Mouse (Mus musculus): ENCODE results near the gene Dusp28. TPM values are rescaled to one million over a fixed set of nuclear protein-coding genes. Genes with fewer than 3 reads are reported as not detected.

The Dusp28 gene
- polyA plus RNA-seq, 1 experiment = 10.4 TPM

DNA sequence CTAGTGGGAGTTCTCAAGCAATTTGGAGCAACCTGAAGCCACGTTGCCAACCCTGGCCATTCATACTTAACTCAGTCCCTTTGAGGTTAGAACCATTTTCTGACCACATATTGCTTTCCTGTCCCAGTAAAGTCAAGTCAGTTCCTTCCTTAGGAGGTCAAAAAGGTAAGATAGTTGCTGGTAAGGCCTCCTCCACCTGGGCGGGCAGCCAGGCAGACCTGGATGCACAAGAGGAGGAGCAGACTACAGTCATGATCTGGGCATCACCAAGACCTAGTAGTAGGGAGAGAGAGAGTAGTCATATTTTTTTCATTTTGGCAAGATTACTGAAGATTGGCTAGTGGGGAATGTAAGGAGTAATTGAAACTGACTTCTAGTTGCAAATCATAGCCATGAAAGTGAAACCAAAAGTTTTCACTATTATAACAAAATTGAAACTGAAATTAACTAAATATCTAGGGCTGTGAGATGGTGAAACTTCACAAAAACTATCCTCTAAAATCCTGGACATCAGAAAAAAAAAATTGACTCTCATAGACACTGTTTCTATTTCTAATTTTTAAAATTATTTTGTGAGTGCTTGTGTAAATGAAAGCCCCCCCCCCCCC lies 974 bp upstream of the Dusp28 start:
- DNase-seq (ENCODE audit: low read depth, low spot score) = no peak
- 91% methylated on average over 2 of the region's 2 CpGs for WGBS

GRCm38 (mm10) chr1:92907632-92908360 lies 1.0 kb downstream of the Dusp28 start:
- 38% methylated on average over 20 of the region's 20 CpGs for WGBS
- no peak for DNase-seq (ENCODE audit: low read depth, low spot score)

DNA sequence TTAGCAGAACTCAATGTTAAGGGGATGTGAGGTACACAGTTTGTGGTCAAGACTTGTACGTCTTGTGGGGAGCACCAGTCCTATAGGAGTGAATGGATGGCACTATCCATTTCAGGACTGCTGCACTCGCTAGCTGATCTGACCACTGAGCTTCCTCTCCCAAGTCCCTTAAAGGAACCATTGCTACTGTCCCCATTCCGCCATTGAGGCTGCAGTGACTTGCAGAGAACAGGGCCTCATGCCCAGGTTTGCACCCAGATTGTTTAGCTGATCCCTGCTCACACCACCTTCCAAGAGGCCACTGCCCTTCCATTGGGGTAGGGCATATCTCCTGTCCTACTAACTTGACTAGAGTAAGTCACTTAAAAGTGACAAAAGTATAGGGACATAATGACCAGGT lies 1.9 kb downstream of the Dusp28 start:
- WGBS = 99% methylated on average over 3 of the region's 3 CpGs
- DNase-seq (ENCODE audit: low read depth, low spot score) = no peak

- 74% methylated on average over 4 of the region's 4 CpGs for WGBS
- no peak for DNase-seq (ENCODE audit: low read depth, low spot score)
Observed at GRCm38 (mm10) chr1:92909068-92909467, 2.3 kb downstream of the Dusp28 start.

DNA sequence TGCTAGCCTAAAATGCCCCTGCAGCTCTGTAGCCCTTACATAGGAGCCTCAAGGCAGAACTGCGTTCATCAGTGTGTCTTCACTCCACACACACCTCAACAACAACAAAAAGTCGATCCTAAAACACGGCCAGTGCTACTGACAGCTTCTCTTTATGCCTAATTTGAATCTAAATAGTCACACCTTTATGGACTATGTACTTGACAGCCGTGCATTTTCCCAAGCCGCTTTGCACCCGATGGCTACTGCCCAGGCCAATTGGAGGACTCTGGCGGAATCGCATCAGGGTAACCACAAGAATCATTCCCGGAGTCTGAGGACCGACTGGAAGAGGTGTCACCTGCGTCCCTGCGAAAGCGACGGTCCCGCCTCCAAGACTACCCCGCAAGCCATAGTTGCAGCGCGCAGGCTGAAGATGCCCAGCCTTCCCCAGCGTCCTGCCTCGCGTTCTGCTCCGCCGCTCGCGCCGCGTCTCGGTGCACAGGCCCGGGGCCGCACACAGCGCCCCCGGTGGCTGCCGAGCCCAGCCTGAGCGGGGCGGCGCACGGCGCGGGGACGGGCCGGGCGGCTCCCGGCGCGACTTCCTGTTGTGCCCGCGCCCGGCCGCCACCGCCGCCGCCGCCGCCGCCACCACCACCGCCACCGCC lies 3.6 kb downstream of the Dusp28 start, which contains the start of gene Rnpepl1:
Gene Rnpepl1 (plus strand): TSS at position 545 of the 647 bp plus-strand sequence.
- WGBS = under 1% methylated on average over 37 of the region's 57 CpGs
- DNase-seq (ENCODE audit: low read depth, low spot score) = no peak

GRCm38 (mm10) chr1:92910925-92911720 lies 4.3 kb downstream of the Dusp28 start:
- DNase-seq (ENCODE audit: low read depth, low spot score) = no peak
- under 1% methylated on average over 77 of the region's 85 CpGs for WGBS

DNA sequence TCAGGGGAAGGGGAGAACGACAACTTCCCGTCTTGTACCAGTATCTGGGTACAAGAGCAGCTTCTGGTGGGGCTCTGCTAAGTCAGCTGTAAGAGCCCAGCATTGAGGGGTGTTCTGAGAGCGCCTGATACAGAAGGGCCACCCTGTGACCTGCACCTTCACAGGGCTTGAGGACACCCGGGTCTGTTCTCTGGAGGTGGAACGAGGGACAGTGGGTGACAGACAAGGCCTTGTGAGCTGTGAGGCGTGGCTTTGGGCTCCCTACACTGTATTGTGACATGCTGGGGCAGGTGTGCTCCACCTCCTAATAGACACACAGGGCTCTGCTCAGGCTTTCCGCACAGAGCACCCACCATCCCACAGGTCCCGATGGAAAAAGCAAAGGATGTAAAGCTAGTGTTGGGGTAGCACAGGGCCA lies 4.9 kb downstream of the Dusp28 start:
- no peak for DNase-seq (ENCODE audit: low read depth, low spot score)
- WGBS = 15% methylated on average over 8 of the region's 8 CpGs

DNA sequence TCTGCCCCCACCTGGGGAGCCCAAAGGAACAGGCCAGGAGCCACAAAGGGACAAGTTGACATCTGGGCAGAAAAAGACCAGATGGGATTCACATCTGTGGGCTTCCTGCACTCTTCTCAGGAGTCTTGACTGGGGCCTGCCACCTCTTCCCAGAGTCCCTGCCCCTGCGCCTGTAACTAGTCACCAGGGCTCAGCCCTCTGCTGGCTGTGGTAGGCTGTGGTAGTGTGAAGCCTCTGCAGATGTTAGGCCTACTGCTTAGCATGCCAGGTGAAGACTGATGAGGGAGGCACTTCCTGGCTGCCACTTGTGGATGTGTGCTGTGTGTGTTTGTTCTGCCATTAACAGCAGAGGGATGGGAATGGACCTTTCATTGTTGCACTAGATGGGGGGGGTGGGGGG lies 5.5 kb downstream of the Dusp28 start:
- no peak for DNase-seq (ENCODE audit: low read depth, low spot score)
- WGBS = 25% methylated on average over 1 of the region's 1 CpGs

GRCm38 (mm10) chr1:92914239-92914638 lies 7.5 kb downstream of the Dusp28 start:
- 80% methylated on average over 4 of the region's 4 CpGs for WGBS
- no peak for DNase-seq (ENCODE audit: low read depth, low spot score)

- DNase-seq (ENCODE audit: low read depth, low spot score) = no peak
- WGBS = 90% methylated on average over 11 of the region's 11 CpGs
Observed at GRCm38 (mm10) chr1:92914993-92915392, 8.2 kb downstream of the Dusp28 start.

DNA sequence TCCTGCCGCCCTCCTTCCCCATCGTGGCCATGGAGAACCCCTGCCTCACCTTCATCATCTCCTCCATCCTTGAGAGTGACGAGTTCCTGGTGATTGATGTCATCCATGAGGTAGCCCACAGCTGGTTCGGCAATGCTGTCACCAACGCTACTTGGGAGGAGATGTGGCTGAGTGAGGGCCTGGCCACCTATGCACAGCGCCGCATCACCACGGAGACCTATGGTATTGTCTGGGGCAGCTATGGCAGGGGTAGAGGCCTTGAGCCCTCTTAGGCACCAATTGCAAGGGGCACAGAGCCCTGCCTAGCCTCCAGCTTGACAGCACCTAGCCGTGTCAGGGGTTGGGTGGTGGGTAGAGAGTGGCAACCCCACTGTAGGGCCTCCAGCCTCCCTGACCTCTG lies 9.9 kb downstream of the Dusp28 start:
- WGBS = 93% methylated on average over 9 of the region's 9 CpGs
- no peak for DNase-seq (ENCODE audit: low read depth, low spot score)

DNA sequence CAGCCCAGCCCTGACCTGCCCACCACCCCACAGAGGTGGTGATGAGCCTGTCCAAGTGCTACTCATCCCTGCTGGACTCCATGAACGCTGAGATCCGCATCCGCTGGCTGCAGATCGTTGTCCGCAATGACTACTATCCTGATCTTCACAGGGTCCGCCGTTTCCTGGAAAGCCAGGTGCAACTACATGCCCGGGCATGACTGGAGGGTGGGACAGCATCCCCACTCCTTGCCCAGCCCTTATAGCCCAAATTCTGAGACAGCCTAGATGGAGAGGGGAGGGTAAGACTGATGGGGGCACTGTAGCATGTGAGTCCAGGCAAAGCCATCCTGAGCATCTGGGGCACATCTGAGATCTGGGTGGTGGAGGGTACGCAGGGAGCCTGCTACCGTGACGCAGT lies 12.4 kb downstream of the Dusp28 start:
- WGBS = 94% methylated on average over 11 of the region's 11 CpGs
- DNase-seq (ENCODE audit: low read depth, low spot score) = no peak

DNA sequence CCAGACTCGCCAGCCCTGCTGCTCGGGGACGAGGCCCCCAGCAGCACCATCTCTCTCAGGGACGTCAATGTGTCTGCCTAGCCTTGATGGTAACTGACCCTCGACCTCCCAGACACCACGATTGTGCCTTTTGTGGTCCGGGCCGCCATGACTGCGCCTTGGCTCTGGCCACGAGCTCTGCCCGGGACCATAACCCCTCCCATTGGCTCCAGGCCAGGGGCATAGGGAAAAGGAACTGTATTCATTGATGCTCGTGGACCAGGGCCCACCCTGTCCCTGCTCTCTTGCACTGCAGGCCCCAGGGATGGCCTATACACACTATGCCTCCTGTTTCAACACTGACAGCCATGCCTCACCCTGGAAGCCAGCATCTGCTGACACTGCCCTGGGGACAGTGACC lies 13.0 kb downstream of the Dusp28 start:
- no peak for DNase-seq (ENCODE audit: low read depth, low spot score)
- 63% methylated on average over 12 of the region's 12 CpGs for whole genome bisulfite sequencing

- no peak for DNase-seq (ENCODE audit: low read depth, low spot score)
- 56% methylated on average over 7 of the region's 7 CpGs for WGBS
Observed at GRCm38 (mm10) chr1:92920474-92921200, 13.9 kb downstream of the Dusp28 start.

DNA sequence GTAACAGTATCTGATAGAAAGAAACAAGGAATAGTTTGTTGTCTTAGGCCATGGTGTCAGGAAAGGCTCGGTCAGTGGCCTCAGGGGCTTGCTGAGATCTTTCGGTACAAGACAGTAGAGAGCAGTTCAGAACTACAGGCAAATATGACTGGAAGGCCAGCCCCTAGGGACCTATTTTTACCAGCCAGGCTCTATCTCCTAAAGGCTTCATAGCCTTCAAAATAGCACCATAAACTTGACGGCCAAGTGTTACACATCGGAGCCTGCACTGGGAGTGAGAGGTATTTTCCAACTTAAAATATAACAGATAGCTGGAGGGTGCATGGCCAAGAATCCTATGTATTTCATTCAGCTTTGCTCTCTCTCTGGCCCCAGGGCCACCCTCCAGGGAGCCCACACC lies 14.7 kb downstream of the Dusp28 start:
- no peak for DNase-seq (ENCODE audit: low read depth, low spot score)
- WGBS = 81% methylated on average over 4 of the region's 4 CpGs

- no peak for DNase-seq (ENCODE audit: low read depth, low spot score)
- WGBS = 16% methylated on average over 1 of the region's 1 CpGs
Observed at GRCm38 (mm10) chr1:92930171-92930706, 23.5 kb downstream of the Dusp28 start.

DNA sequence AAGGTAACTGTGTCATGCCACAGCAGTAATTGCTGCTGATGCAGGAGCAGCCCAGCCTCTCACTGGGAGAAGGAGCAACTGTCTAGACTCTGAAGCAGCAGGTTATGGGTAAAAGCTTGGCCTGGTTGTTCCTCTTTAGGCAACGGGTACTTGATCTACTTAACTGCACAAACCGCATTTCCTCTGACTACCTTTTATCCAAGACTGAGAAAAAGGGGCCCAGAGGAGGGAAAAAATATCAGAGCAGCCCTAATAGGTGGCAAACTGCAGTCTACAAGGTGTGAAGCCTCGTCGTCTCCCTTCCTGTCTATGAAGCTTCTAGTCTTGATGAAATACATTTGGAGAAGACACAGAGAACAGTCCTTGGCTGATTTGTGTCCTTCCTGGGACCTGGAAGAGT lies 26.8 kb downstream of the Dusp28 start:
- DNase-seq (ENCODE audit: low read depth, low spot score) = no peak
- WGBS = 74% methylated on average over 4 of the region's 4 CpGs

GRCm38 (mm10) chr1:92934182-92934827 lies 27.5 kb downstream of the Dusp28 start, which contains the start of gene Capn10:
Gene Capn10 (plus strand): TSS chr1:92934376.
- DNase-seq (ENCODE audit: low read depth, low spot score) = peak; percentile 92
- under 1% methylated on average over 45 of the region's 45 CpGs for WGBS
